Mouse (Mus musculus) stomach, postnatal 0 days (tissue): ENCODE data around the gene Paqr6. TPM values are rescaled to one million over a fixed set of nuclear protein-coding genes. Genes with fewer than 3 reads are reported as not detected.

Experiments
- ATAC-seq: fragments of 200-750 bp; cut with Nextera tagmentation; 2 replicates; pipeline ENCODE4 v1.8.0; 2017; ENCODE audit not compliant: low FRiP score, low TSS enrichment
- DNase-seq: peaks from one replicate; pipeline ENCODE4 v3.0.0-alpha.2; 2016; ENCODE audit warnings: low spot score
- H3K27ac ChIP-seq: fragments of 300-500 bp; sonication (generic); replicated peaks from 2 replicates; pipeline ENCODE4 v1.5.1; 2014; ENCODE audit warnings: mild to moderate bottlenecking, control low read depth
- H3K27me3 ChIP-seq: fragments of 300-500 bp; sonication (generic); 2 replicates; pipeline ENCODE4 v1.6.1; 2014; ENCODE audit warnings: low read length; ENCODE audit not compliant: control insufficient read depth, insufficient read depth
- H3K36me3 ChIP-seq: fragments of 300-500 bp; sonication (generic); 2 replicates; pipeline ENCODE4 v1.6.1; 2014; ENCODE audit warnings: low read length, mixed read lengths; ENCODE audit not compliant: control insufficient read depth, insufficient read depth
- H3K4me1 ChIP-seq: fragments of 300-500 bp; sonication (generic); replicated peaks from 2 replicates; pipeline ENCODE4 v1.6.1; 2014; ENCODE audit warnings: antibody characterized with exemption; ENCODE audit not compliant: control insufficient read depth, insufficient read depth
- H3K4me2 ChIP-seq: fragments of 300-500 bp; sonication (generic); replicated peaks from 2 replicates; pipeline ENCODE4 v1.6.1; 2014; ENCODE audit warnings: low read depth, mild to moderate bottlenecking, control low read depth, moderate library complexity
- H3K4me3 ChIP-seq: fragments of 300-500 bp; sonication (generic); 2 replicates; pipeline ENCODE4 v1.5.1; 2014; ENCODE audit warnings: low read depth, low read length, control low read depth
- H3K9ac ChIP-seq: fragments of 300-500 bp; sonication (generic); 2 replicates; pipeline ENCODE4 v1.6.1; 2014; ENCODE audit warnings: mild to moderate bottlenecking, low read length, control low read depth, mixed read lengths
- H3K9me3 ChIP-seq: fragments of 300-500 bp; sonication (generic); 2 replicates; pipeline ENCODE4 v1.6.1; 2016; ENCODE audit warnings: low read length; ENCODE audit not compliant: control insufficient read depth
- CTCF ChIP-seq: IDR thresholded peaks from 2 replicates; pipeline ENCODE4 v1.5.1; 2016; ENCODE audit warnings: antibody characterized with exemption, low read depth, mild to moderate bottlenecking, moderate library complexity
- EP300 ChIP-seq: optimal IDR thresholded peaks from 2 replicates; pipeline ENCODE3; 2016; ENCODE audit warnings: antibody characterized with exemption
- WGBS: fragments of 180-500 bp; shearing (Covaris S2); extraction: QIAGEN DNeasy Blood & Tissue Kit; methylation state at CpG from one replicate; pipeline ENCODE4 v1.1.7; 2014; 5-methylcytosine and 5-hydroxymethylcytosine counted together
- polyA plus RNA-seq: library from polyadenylated mRNA; unstranded; fragments of >200 nt; fragmentation: Nextera tagmentation; extraction: Ambion mirVana; gene quantifications from 2 replicates; pipeline ENCODE4 v1.2.1, GENCODE M21; 2015

Paqr6 gene
- 12.3 and 16.2 TPM in 2 replicates for polyA plus RNA-seq

- H3K4me1 ChIP-seq, result peaks cover 3% of the 10 kb centered on the region; the same call in 1 of the 2 replicates
- TF ChIP-seq CTCF (no peak), EP300 (no peak)
- 3% methylated on average over 16 of the region's 16 CpGs for WGBS
- H3K9ac ChIP-seq, result peak within 1 kb of the TSS; percentile 50; the same call in 1 of the 2 replicates
- ATAC-seq (peak; percentile 50; the same call in 1 of the 2 replicates), DNase-seq (peak; percentile 81)
- no peaks in the 10 kb centered on the region for H3K9me3 ChIP-seq
- H3K36me3 ChIP-seq, result peaks cover 27% of the 10 kb centered on the region
- peak within 1 kb of the TSS; percentile 20; the same call in 1 of the 2 replicates for H3K27ac ChIP-seq
- H3K4me2 ChIP-seq, result peak within 1 kb of the TSS; percentile 51
- H3K4me3 ChIP-seq, result peak within 1 kb of the TSS; percentile 30
- no peaks in the 10 kb centered on the region for H3K27me3 ChIP-seq
Measured at GRCm38 (mm10) chr3:88364337-88364736, at the start of gene Paqr6. Gene Paqr6 (plus strand): TSS chr3:88364584.

- DNase-seq (peak; percentile 68), ATAC-seq (peak; percentile 78)
- Histone ChIP-seq H3K4me1 (peaks cover 3% of the 10 kb centered on the region; the same call in 1 of the 2 replicates), H3K4me2 (peak within 1 kb of the TSS; percentile 91), H3K9ac (peak within 1 kb of the TSS; percentile 76), H3K4me3 (peak within 1 kb of the TSS; percentile 79), H3K27ac (peak within 1 kb of the TSS; percentile 41; the same call in 1 of the 2 replicates), H3K36me3 (peaks cover 22% of the 10 kb centered on the region), H3K27me3 (no peaks in the 10 kb centered on the region), H3K9me3 (no peaks in the 10 kb centered on the region)
- under 1% methylated on average over 10 of the region's 10 CpGs for WGBS
- TF ChIP-seq CTCF, result no peak
- no peak for TF ChIP-seq EP300
Measured at GRCm38 (mm10) chr3:88324951-88325405, 39.4 kb upstream of the Paqr6 start, which contains the start of gene Glmp. Gene Glmp (plus strand): TSS chr3:88325023.

GRCm38 (mm10) chr3:88328956-88329355 lies 35.4 kb upstream of the Paqr6 start:
- Histone ChIP-seq H3K9ac (no peak overlapping the region), H3K4me1 (peaks cover 3% of the 10 kb centered on the region; the same call in 1 of the 2 replicates), H3K27me3 (no peaks in the 10 kb centered on the region), H3K27ac (no peak overlapping the region), H3K4me3 (no peak overlapping the region), H3K9me3 (no peaks in the 10 kb centered on the region), H3K36me3 (peaks cover 9% of the 10 kb centered on the region), H3K4me2 (no peak overlapping the region)
- ATAC-seq (no peak), DNase-seq (no peak)
- TF ChIP-seq EP300, result no peak
- no peak for TF ChIP-seq CTCF
- WGBS, result 53% methylated on average over 5 of the region's 5 CpGs

- no peak for TF ChIP-seq EP300
- peak; percentile 74 for TF ChIP-seq CTCF
- DNase-seq (peak; percentile 61), ATAC-seq (no peak)
- Histone ChIP-seq H3K4me1 (no peaks in the 10 kb centered on the region), H3K27ac (no peak overlapping the region), H3K4me2 (no peak overlapping the region), H3K9me3 (no peaks in the 10 kb centered on the region), H3K36me3 (peaks cover 9% of the 10 kb centered on the region), H3K27me3 (no peaks in the 10 kb centered on the region), H3K4me3 (no peak overlapping the region), H3K9ac (no peak overlapping the region)
- WGBS, result 42% methylated on average over 2 of the region's 2 CpGs
Measured at GRCm38 (mm10) chr3:88331282-88331681, 33.1 kb upstream of the Paqr6 start.

GRCm38 (mm10) chr3:88334029-88334658 lies 30.2 kb upstream of the Paqr6 start:
- H3K27me3 ChIP-seq, result no peaks in the 10 kb centered on the region
- peak overlapping the region; percentile 37 for H3K4me3 ChIP-seq
- peak overlapping the region; percentile 95 for H3K27ac ChIP-seq
- ATAC-seq, result peak; percentile 84
- H3K9ac ChIP-seq, result peak overlapping the region; percentile 63
- H3K9me3 ChIP-seq, result no peaks in the 10 kb centered on the region
- H3K4me1 ChIP-seq, result peaks cover 3% of the 10 kb centered on the region; the same call in 1 of the 2 replicates
- peaks cover 6% of the 10 kb centered on the region; the same call in 1 of the 2 replicates for H3K36me3 ChIP-seq
- WGBS, result 38% methylated on average over 12 of the region's 12 CpGs
- peak; percentile 91 for DNase-seq
- peak overlapping the region; percentile 52 for H3K4me2 ChIP-seq
- TF ChIP-seq CTCF, result no peak
- TF ChIP-seq EP300, result peak; percentile 77
